Mouse (Mus musculus): Measurements from ENCODE around the gene Acer3. TPM values are rescaled to one million over a fixed set of nuclear protein-coding genes. Genes with fewer than 3 reads are reported as not detected.

The Acer3 gene
- total RNA-seq, 1 experiment = 26.2 TPM

GRCm38 (mm10) chr7:98330375-98331002 is 9.5 kb upstream of the Acer3 start:
- H3K4me1 ChIP-seq (ENCODE audit: control insufficient read depth in 2 of 2, insufficient read depth in 2 of 2, low read length in 2 of 2, poor library complexity in 1 of 2) = no peaks in the 10 kb centered on the region
- H3K27ac ChIP-seq (ENCODE audit: insufficient read depth, low read depth, low read length, poor library complexity, severe bottlenecking) = no peak overlapping the region
- in situ Hi-C loops (cut with MboI; ENCODE audit: low sequenced_read_pairs in 2 of 2, unreplicated experiment in 2 of 2) = no loop called here
- TF ChIP-seq ZC3H11A (IDR thresholded peaks at IDR 0.05; ENCODE audit: borderline replicate concordance, low read depth, low read length) (no peak), ZNF384 (IDR thresholded peaks at IDR 0.05; ENCODE audit: low read depth, low read length) (no peak), HCFC1 (IDR thresholded peaks at IDR 0.05; ENCODE audit: borderline replicate concordance, insufficient read depth, low read length) (no peak), MAFK (IDR thresholded peaks at IDR 0.05; ENCODE audit: insufficient read depth, low read depth, low read length) (no peak), CHD2 (IDR thresholded peaks at IDR 0.05; ENCODE audit: low read depth, low read length) (no peak)
- no peak overlapping the region for H3K9ac ChIP-seq (ENCODE audit: insufficient read depth, low read depth, low read length, poor library complexity, severe bottlenecking)
- no peak overlapping the region for H3K4me3 ChIP-seq (ENCODE audit: insufficient read depth in 1 of 2, low read depth in 1 of 2, low read length in 2 of 2, poor library complexity in 1 of 2, severe bottlenecking in 1 of 2)
- no peaks in the 10 kb centered on the region for H3K9me3 ChIP-seq (ENCODE audit: control insufficient read depth, insufficient read depth, low read depth, low read length)
- H3K36me3 ChIP-seq (ENCODE audit: control insufficient read depth, insufficient read depth, low read length, poor library complexity, severe bottlenecking) = no peaks in the 10 kb centered on the region
- DNase-seq (ENCODE audit: low read depth, low spot score) = no peak

DNA sequence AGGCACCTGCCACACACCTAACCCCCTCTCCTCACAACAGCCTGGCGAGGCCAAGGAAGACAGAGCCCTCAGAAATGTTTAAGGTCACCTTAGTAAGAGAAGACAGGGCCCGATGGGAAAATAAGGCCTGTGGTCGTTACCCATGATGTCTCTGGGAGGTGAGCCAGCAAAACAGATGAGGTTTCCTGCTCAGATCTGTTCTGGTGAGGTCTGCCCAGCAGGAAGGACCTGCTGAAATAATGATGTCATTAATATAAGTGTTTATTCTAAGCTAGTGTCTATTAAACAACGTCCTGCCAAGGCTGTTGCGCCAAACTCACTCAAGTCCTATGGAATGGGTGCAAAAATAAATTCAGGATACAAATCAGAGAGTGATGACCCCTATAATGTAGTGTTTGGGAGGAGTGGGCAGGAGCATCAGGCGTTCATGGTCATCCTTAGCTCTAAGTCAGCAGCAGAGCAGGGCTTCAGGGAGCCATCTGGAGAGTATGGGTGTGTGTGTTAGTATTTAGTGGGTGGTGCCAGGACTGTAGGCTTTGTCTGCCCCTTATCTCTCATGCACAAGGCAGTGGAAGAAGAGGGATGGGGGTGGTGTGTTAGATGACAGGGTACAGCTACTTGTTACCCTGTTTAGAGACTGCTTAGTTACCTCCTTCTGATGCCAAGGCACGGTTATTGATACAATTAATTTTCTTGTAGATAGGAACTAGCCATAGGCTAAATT is 8.8 kb upstream of the Acer3 start:
- H3K36me3 ChIP-seq (ENCODE audit: control insufficient read depth, insufficient read depth, low read length, poor library complexity, severe bottlenecking) = no peaks in the 10 kb centered on the region
- no peak overlapping the region for H3K4me3 ChIP-seq (ENCODE audit: insufficient read depth in 1 of 2, low read depth in 1 of 2, low read length in 2 of 2, poor library complexity in 1 of 2, severe bottlenecking in 1 of 2)
- H3K9me3 ChIP-seq (ENCODE audit: control insufficient read depth, insufficient read depth, low read depth, low read length) = no peaks in the 10 kb centered on the region
- H3K9ac ChIP-seq (ENCODE audit: insufficient read depth, low read depth, low read length, poor library complexity, severe bottlenecking) = no peak overlapping the region
- no peaks in the 10 kb centered on the region for H3K4me1 ChIP-seq (ENCODE audit: control insufficient read depth in 2 of 2, insufficient read depth in 2 of 2, low read length in 2 of 2, poor library complexity in 1 of 2)
- in situ Hi-C loops (cut with MboI; ENCODE audit: low sequenced_read_pairs in 2 of 2, unreplicated experiment in 2 of 2) = no loop called here
- TF ChIP-seq CHD2 (IDR thresholded peaks at IDR 0.05; ENCODE audit: low read depth, low read length) (no peak), HCFC1 (IDR thresholded peaks at IDR 0.05; ENCODE audit: borderline replicate concordance, insufficient read depth, low read length) (no peak), MAFK (IDR thresholded peaks at IDR 0.05; ENCODE audit: insufficient read depth, low read depth, low read length) (no peak), ZC3H11A (IDR thresholded peaks at IDR 0.05; ENCODE audit: borderline replicate concordance, low read depth, low read length) (no peak)
- H3K27ac ChIP-seq (ENCODE audit: insufficient read depth, low read depth, low read length, poor library complexity, severe bottlenecking) = no peak overlapping the region
- DNase-seq (ENCODE audit: low read depth, low spot score) = no peak

- H3K9me3 ChIP-seq (ENCODE audit: control insufficient read depth, insufficient read depth, low read depth, low read length) = no peaks in the 10 kb centered on the region
- no peak for DNase-seq (ENCODE audit: low read depth, low spot score)
- no peak overlapping the region for H3K9ac ChIP-seq (ENCODE audit: insufficient read depth, low read depth, low read length, poor library complexity, severe bottlenecking)
- no peaks in the 10 kb centered on the region for H3K36me3 ChIP-seq (ENCODE audit: control insufficient read depth, insufficient read depth, low read length, poor library complexity, severe bottlenecking)
- H3K4me3 ChIP-seq (ENCODE audit: insufficient read depth in 1 of 2, low read depth in 1 of 2, low read length in 2 of 2, poor library complexity in 1 of 2, severe bottlenecking in 1 of 2) = no peak overlapping the region
- H3K27ac ChIP-seq (ENCODE audit: insufficient read depth, low read depth, low read length, poor library complexity, severe bottlenecking) = no peak overlapping the region
- in situ Hi-C loops (cut with MboI; ENCODE audit: low sequenced_read_pairs in 2 of 2, unreplicated experiment in 2 of 2) = no loop called here
- H3K4me1 ChIP-seq (ENCODE audit: control insufficient read depth in 2 of 2, insufficient read depth in 2 of 2, low read length in 2 of 2, poor library complexity in 1 of 2) = peaks cover 2 to 4% of the 10 kb centered on the region in 2 experiments; a peak in 2 of 4 replicates
- no peak for TF ChIP-seq ZC3H11A (IDR thresholded peaks at IDR 0.05; ENCODE audit: borderline replicate concordance, low read depth, low read length)
- no peak for TF ChIP-seq HCFC1 (IDR thresholded peaks at IDR 0.05; ENCODE audit: borderline replicate concordance, insufficient read depth, low read length)
- TF ChIP-seq ZNF384 (IDR thresholded peaks at IDR 0.05; ENCODE audit: low read depth, low read length) = no peak
- TF ChIP-seq CHD2 (IDR thresholded peaks at IDR 0.05; ENCODE audit: low read depth, low read length) = no peak
Measured at GRCm38 (mm10) chr7:98328311-98328710, 7.3 kb upstream of the Acer3 start.

DNA sequence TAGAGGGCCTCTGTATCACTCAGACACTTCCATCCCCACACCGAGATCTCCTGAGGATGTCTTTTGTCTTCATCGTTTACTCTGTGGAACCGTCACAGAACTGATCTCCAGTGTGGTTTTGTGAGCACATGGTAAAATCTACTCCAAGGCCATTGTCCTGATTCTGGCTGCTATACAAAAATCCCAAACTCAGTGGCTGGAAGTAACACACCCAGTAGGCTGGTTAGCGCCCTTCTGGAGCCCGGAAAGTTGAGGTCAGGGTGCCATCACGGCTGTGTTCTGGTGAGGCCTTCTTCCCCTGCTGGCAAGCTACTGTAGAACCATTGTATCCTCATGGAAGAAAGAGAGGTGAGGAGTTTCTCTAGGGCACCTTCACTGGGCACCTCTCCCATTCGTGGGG is 5.0 kb upstream of the Acer3 start:
- H3K27ac ChIP-seq (ENCODE audit: insufficient read depth, low read depth, low read length, poor library complexity, severe bottlenecking) = no peak overlapping the region
- in situ Hi-C loops (cut with MboI; ENCODE audit: low sequenced_read_pairs in 2 of 2, unreplicated experiment in 2 of 2) = no loop called here
- H3K36me3 ChIP-seq (ENCODE audit: control insufficient read depth, insufficient read depth, low read length, poor library complexity, severe bottlenecking) = no peaks in the 10 kb centered on the region
- no peaks in the 10 kb centered on the region for H3K9me3 ChIP-seq (ENCODE audit: control insufficient read depth, insufficient read depth, low read depth, low read length)
- H3K9ac ChIP-seq (ENCODE audit: insufficient read depth, low read depth, low read length, poor library complexity, severe bottlenecking) = no peak overlapping the region
- DNase-seq (ENCODE audit: low read depth, low spot score) = no peak
- H3K4me3 ChIP-seq (ENCODE audit: insufficient read depth in 1 of 2, low read depth in 1 of 2, low read length in 2 of 2, poor library complexity in 1 of 2, severe bottlenecking in 1 of 2) = no peak overlapping the region
- H3K4me1 ChIP-seq (ENCODE audit: control insufficient read depth in 2 of 2, insufficient read depth in 2 of 2, low read length in 2 of 2, poor library complexity in 1 of 2) = peaks cover 2 to 7% of the 10 kb centered on the region in 2 experiments; a peak in 2 of 4 replicates
- no peak for TF ChIP-seq ZC3H11A (IDR thresholded peaks at IDR 0.05; ENCODE audit: borderline replicate concordance, low read depth, low read length)
- no peak for TF ChIP-seq MAFK (IDR thresholded peaks at IDR 0.05; ENCODE audit: insufficient read depth, low read depth, low read length)
- TF ChIP-seq CHD2 (IDR thresholded peaks at IDR 0.05; ENCODE audit: low read depth, low read length) = no peak
- TF ChIP-seq HCFC1 (IDR thresholded peaks at IDR 0.05; ENCODE audit: borderline replicate concordance, insufficient read depth, low read length) = no peak
- no peak for TF ChIP-seq ZNF384 (IDR thresholded peaks at IDR 0.05; ENCODE audit: low read depth, low read length)

Measured in ES-E14 (cell line).